Comparison of ENCODE assay signal across 21 mouse cellular contexts in genomic region chr12:99610868-99611267, GRCm38 (mm10).
"Had no signal": no experiment of that assay in that cellular context is flagged by ENCODE, and none has a peak within 500 bp of the region (broad histone marks: within the 10 kb centered on the region; RNA-seq: fewer than 3 reads in every experiment).

No protein-coding gene starts in this region.

- DNase-seq: kidney, adult 8-10 months; kidney, postnatal 10 days; kidney, postnatal 36 days; layer of hippocampus, postnatal 36 days; left cerebral cortex, postnatal 4 days; liver, postnatal 0 days; lung, embryonic 14.5 days; retina, postnatal 1 day; right cerebral cortex, postnatal 25 days; thymus, postnatal 36 days had no signal

- H3K4me1 ChIP-seq: kidney, embryonic 15.5 days; limb, embryonic 15.5 days; midbrain, embryonic 12.5 days; neural tube, embryonic 13.5 days had no signal

- ATAC-seq: liver, postnatal 0 days; lung, postnatal 0 days; midbrain, embryonic 15.5 days had no signal

- H3K4me3 ChIP-seq: kidney, embryonic 15.5 days; left cerebral cortex, adult 2 months; limb, embryonic 12.5 days; limb, embryonic 15.5 days; midbrain, embryonic 12.5 days; midbrain, embryonic 15.5 days; neural tube, embryonic 13.5 days had no signal

- H3K36me3 ChIP-seq: kidney, embryonic 15.5 days; limb, embryonic 12.5 days; limb, embryonic 15.5 days; midbrain, embryonic 12.5 days; midbrain, embryonic 15.5 days; neural tube, embryonic 13.5 days had no signal

- H3K27ac ChIP-seq: kidney, embryonic 15.5 days; left cerebral cortex, adult 2 months; limb, embryonic 12.5 days; limb, embryonic 15.5 days; liver, embryonic 14.5 days; macrophage; midbrain, embryonic 12.5 days; midbrain, embryonic 15.5 days; neural tube, embryonic 13.5 days; stomach, postnatal 0 days had no signal

- H3K27me3 ChIP-seq: limb, embryonic 12.5 days; limb, embryonic 15.5 days; midbrain, embryonic 15.5 days; neural tube, embryonic 13.5 days had no signal
